Mouse (Mus musculus) right cerebral cortex, postnatal 4 days (tissue): ENCODE data around the gene St6galnac3.

Experiments
- DNase-seq: peaks from one replicate; pipeline ENCODE4 v3.0.0-alpha.2; 2022

Gene St6galnac3

DNA sequence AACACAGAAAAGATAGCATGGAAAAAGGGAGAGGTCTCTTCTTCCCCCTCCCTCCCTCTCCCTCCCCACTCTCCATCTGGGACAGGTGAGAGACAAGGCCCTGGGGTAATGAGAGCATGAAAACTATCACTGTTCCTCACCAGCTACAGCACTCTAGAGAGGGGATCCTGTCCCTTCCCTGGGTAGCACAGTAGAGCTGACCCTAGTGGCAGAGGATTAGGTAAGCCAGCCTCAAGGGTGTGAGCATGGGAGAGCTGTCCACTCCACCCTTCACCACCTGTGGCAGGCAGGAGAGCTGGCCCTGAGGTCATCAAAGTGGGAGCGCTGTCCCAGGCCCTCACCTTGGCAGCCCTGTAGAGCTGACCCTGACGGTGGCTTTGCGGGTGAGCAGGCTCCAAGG is 387.2 kb downstream of the St6galnac3 start:
- no peak for DNase-seq

DNA sequence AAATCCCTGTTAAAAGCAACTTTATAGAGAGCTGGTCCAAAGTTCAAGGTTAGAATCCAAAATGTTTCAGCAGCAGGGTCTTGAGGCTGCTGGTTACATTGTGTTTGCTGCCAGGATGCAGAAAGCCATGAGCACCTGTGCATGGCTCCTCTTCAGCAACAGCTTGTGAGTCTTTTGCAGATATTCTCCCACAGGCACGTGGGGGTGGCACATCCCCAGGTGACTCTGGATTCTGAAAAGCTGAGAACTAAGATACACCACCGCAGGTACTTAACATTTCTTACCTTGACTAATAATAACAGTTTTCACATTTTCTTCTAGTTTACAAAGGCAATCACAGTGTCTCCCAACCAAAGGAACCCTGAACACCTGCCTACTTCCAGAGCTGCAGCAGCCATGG is 387.8 kb downstream of the St6galnac3 start:
- DNase-seq, result no peak

DNA sequence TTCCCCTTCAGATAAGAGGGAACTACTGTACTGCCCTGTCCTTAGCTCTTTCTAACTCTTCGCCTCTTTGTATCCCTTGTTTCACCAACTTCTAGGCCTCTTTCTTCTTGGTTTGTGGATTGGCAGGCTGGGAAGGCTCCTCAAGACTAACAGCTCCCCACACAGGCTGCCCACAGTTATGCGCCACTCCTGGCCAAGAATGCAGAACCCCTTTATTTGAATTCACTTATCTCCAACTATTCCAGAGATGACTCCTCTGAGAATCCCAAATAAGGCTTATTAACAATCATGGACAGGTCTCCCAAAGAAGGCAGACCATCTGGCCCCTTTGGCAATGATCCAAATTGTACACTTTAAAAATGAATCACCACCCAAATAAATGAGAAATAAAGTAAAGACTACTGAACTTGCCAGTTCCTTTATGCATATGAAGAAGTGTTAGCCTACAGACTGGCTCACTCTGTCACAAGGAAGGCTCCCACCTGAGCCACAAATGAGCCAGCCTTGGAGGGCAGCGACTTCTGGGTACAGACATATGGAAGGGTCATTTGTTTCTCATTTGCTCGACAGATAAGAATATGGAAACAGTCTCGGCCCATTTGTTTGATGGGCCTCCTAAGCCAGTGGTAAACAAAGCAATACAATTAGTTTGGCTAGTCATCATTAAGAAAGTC is 390.7 kb downstream of the St6galnac3 start:
- DNase-seq, result no peak

DNA sequence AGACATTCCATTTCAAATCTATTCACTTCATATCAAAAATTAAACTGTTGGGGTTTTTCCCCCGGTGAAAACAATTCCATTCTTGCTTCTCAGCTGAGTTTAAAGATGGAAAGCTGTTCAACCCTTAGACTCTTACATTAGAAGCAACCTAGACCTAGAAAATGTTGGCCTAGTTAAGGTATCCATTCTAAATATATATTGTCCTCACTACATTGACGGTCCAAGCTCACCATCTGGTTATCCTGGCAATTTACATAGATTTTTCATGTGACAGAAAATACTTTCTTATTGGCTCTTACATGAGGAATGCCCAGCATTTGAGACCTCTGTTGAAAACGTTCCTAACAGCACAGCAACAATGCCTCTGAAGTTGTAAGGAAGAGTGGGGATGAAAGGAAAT is 400.7 kb downstream of the St6galnac3 start:
- no peak for DNase-seq

DNA sequence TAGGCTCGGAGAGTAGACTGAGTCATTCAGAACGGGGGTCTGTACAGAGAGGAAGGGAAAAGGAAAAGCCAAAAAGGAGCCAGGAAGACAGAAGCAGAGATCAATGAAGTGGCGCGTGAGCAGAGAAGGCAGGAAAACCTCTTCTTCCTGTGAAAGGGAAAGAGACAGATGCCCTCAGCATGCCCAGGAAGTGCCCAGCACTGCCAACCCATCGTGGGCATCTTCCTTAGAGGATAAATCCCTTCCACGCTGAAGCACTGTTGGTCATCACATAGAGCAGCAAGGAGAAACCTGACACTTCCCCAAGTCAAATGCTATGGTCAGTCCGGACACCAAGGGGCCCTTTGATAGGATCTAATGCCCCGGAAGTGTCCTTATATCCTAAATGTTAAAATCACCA is 401.5 kb downstream of the St6galnac3 start:
- no peak for DNase-seq

DNA sequence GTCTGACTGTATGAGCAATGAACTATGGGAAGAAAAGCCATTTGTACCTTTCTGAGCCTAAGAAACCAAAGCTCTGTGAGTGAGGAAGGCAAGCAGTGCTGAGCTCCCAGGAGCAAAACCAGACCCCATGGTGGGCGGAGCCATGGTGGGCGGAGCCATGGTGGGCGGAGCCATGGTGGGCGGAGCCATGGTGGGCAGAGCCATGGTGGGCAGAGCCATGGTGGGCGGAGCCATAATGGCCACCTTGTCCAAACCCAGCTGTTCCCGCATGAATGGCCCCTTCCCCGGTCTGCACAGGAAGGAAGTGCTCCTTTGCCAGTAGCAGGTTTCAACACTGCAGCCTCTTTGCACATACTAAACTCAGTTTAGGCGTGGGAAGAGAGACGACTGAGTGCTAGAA is 411.4 kb downstream of the St6galnac3 start:
- no peak for DNase-seq

DNA sequence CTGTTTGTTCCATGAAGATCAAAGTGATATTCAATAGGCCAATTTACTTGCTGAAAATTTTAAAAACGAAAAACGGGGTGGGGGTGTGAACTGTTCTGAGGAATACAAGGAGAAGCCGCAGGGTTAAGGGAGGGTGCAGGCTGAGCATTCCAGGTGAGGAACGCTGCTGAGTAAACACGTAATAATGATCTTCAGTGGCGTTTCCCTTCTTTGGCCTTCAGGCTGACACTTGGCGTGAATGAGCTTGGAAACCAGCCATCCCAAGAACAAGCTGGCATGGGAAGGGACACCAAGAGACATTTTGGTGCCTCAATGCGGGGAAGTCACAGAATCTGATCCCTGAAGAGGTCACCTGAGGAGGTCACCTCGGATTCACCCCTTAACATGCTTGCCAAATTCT is 411.8 kb downstream of the St6galnac3 start:
- DNase-seq, result no peak

DNA sequence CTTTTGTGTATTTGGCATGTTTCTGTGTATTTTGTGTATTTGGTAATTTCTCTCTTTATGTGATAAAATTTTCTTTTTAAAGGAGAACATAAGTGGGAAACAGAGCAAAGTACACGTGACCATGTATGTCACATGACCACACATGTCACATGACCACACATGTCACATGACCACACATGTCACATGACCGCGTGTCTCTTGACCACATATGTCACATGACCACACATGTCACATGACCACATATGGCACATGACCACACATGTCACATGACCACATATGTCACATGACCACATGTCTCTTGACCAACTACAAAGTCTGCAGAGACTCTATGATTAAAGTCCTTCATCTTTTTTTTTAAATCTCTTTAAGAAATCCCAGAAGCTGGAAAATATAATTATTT is 413.0 kb downstream of the St6galnac3 start:
- DNase-seq, result no peak

DNA sequence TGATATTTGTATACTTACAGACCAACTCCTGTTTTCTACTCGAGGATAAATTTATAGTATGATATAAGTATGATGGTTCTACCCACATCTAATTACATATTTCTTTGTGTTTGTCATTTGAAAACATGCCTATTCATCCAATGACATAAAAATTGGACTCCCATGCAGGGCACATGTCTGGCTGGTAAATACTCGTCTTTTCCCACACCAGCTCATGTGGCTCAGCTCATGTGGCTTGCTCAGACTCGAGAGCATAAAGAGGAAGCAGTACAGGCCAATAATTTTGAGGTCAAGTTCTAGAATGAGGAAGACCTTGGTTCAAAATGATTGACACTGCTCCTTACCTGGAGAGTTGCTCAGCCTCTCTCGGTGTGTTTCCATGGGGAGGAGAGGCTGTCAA is 416.6 kb downstream of the St6galnac3 start:
- no peak for DNase-seq

DNA sequence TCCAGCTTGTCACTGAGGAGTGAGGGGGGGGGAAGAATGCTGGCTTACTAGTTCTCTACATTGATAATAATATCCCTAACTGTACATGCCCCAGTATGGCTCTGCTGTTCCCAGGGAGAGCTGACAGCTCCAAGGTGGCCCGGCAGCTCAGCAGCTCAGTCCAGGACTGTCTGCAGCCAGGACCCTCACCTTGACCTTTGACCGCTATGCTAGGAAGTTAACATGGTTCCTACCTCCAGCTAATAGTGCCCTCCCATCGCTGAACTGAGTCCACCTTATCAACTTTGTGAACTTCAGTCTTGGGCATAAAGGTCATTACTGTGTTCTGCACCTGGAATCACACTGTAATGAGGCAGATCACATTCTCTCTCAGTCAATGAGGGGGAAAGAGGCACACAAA is 419.8 kb downstream of the St6galnac3 start:
- no peak for DNase-seq

DNA sequence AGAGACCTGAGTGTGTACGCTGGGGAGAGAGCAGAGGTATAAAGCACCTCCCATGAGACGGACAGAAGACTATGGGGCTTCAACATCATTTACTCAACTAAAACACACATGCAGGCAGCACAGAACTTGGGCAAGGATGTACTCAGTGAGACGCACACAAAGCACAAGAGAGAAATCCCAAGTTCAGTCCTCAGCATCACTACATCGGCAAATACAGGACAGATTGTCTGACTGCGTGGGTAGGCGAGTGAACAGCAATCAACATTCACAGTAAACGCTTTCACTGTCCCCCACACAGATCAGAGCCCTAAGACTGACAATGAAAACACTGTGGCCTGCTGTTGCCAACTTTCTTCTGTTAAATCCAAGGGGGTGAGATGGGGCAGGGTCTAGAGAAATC is 422.6 kb downstream of the St6galnac3 start:
- DNase-seq, result no peak

DNA sequence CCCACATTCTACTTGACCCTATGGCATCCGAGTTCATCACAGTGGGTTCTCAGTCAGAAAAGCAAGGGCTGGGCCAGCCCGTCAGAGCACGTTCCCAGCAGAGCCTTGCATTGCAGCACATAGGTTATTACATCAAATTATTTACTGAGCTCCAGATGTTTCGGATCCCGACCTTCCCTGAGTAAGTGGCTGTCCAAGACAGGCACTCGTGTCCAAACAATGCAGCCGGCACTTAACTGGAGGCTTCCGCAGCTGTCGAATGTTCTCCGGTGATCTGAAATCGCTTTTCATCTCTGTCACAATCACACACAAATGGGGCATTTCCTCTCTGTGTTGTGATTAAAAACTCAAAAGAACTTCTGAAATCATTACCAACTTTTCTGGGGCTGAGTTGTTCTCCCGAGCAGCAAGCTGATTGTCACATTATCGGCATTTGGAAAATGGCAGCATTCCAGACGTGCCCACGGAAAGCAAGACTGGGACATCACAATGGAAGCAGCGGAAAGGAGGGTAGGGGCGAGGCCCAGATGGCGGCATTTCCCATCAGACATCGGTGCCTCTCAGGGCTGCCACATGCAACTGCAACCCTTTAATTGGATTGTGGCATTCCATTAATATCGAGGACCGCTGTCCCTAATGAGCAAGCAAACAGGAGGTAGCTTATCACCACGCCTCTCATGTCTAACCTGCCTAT is 428.5 kb downstream of the St6galnac3 start:
- DNase-seq, result peak; percentile 22

DNA sequence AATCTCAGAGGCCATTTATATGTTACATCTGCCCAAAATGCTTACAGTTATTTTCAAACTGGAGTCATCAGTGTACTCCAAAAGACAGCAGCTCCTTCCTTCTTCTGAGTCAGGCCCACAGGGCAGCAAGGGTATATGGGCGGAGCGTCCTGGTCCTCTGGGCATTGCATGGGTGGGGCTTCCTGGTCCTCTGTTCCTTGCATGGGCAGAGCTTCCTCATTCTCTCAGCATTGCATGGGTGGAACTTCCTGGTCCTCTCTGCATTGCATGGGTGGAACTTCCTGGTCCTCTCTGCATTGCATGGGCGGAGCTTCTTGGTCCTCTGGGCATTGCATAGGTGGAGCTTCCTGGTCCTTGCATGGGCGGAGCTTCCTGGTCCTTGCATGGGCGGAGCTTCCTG is 432.1 kb downstream of the St6galnac3 start:
- DNase-seq, result no peak

DNA sequence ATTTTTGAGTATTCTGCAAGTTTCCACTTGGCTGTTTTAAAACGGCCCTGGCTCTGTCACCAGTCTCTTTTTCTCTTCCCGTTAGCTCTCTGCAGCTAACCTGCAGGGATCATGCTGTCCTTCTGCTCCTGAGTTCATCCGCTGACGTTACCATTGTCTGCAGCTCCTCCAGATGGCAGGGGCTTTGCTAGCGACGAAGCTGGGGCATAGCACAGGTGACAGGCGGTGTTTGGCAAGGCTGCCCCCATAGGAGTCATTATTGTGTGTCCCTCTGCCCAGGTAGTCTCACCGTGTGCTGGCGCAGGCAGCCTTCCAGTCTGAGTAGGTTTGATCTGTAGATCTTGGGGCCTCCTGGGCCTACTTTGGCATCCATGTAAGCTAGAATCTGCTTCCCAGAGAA is 432.6 kb downstream of the St6galnac3 start:
- DNase-seq, result no peak

DNA sequence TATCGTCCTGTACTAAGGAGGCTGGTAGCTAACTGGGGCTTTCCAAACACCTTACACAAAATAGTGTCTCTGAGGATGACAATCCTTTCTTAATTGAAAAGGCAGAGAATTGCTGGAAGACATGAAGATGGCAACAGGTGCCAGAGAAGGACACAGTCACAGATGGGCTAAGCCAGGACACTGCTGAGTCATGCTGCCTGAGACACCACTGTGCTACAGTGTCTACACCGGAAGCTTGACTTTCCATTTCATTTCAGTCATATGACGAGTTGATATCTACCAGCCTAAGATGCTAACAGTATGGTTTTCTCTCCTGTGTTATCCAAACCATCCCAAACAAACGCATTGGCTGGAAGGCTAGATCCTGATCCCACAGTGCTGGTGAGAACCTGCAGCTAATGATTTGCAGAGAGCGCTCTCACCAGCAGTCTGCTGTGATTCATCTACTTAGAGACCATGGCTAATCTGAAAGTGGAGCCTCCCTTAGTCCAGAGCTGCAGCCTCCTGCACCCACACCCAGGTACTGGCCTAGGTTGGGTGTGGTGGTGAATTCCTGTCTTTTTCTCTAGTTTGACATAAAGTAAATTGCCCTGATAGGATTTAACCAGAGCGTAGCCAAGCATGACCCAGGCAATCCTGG is 433.4 kb downstream of the St6galnac3 start:
- DNase-seq, result no peak

DNA sequence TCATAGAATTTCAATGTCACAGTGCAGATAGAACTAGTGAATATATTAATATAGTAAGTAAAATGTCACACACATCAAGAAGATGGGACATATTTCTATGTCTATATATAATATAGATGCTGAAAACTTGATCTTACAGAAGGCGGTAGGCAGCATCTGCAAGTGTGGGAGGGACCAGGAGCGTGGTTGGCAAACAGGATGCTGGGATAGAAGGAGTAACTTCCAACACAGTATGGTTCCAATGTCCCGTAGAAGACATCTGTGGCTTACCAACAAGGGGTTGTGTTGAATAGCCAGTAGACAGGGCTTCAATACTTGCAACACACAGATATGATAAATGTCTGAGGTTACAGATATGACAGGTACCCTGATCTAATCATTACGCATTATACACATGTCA is 435.0 kb downstream of the St6galnac3 start:
- no peak for DNase-seq

DNA sequence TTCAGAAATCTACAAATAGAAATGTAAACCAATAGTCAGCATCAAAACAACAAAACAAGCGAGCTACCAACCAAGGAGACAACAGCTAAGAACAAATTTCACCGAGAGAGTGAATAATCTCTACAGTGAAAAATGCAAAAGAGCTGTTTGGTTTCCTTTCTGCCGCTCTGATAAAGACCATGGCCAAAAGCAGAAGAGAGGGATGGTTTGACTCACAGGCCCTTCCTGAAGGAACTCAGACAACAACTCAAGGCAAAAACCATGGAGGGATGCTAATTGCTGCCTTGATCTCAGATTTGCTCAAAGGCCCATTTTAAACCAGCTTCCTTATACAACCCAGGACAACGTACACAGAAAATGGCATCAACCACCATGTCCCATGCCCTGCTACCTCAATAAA is 437.4 kb downstream of the St6galnac3 start:
- DNase-seq, result no peak

DNA sequence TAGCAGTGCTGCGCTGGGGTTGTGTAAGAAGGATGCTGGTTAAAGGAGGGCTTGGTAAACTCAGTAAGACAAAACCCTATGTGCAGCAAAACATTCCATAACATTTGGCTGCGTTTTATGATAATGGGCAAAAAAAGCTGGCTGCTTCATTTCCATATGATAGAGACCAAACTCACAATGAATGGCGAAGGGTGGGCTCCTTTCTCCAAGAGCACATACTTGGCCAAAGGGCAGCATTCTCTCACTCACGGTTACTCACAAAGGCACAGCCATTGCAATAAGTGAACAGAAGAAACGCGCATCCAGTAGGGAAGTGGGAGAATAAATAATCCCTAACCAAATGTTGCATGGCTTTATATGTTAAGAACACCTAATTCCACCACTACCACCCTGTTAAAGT is 437.9 kb downstream of the St6galnac3 start:
- no peak for DNase-seq

DNA sequence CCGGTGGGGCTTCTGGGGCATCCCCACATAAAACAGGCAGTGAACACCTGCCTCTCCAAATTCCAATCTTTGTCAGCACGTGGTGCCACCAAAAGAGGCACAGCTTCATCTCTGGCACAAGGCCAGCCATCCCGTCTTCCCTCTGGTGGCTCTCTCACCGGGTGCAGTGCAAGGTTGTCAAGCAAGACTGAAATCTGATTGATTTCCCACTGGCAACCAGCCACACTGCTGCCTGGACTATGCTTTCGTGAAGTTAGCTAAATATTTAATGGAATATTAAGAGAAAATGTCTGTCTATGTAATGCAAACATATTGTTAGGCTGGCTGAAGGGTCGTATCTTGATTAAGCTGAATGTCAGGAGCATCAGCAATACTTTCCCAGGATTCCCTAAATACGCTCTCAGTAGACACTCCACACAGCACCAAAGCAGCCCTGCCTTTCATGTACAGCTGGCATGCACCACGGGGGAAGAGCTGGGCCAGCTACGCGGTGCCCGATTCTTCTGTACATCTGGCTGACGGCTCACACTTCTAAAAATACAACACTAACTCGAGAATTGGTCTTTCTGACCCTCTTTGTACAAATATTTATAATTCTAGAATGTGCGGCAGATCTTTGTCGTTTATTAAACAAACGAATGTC is 442.7 kb downstream of the St6galnac3 start:
- peak; percentile 37 for DNase-seq

DNA sequence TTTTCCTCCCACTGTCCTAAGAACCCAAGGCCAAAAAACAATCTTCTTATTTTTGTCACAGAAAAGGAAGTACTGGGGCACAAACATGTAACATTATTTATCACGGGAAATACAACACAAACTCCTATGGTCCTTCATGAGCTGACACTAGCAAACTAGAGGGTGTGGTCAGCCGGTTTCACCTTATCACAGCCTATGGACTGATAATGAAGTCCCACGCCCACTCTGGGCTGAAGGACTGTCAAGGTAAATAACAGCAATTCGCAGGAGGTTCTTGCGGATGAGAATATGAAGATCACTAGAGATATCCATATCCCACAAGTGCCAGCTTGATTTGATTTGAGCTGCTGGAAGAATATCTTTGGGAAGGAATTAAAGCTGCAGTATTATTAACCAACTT is 446.7 kb downstream of the St6galnac3 start:
- DNase-seq, result no peak

DNA sequence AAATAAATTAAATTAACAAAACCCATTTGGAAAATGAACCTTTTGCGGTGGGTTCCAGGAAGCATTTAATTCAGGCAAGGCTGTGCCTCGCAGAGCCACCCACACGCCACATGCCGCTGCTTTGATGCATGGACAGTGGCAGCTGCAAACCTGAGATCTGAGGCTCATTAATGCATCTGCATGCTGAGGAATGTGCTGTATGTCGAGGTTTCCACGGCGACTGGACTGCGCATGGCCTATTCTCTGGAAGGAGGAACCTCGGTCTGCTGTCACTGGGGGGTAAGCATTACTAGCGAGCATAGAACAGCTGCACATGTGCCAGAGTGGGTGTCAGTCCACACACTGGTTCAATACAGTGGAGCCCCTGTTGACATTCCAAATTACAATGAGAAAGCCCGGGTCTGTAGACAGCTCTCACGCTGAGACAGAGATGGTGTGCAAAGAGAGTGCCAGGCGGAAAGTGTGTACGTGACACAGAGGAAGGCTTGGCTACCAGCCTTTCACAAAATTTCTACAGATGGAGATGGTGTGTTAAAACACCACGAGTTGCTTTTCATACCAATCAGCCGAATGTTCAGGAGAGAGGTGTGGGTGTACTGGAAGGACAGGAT is 447.5 kb downstream of the St6galnac3 start:
- DNase-seq, result peak; percentile 19

DNA sequence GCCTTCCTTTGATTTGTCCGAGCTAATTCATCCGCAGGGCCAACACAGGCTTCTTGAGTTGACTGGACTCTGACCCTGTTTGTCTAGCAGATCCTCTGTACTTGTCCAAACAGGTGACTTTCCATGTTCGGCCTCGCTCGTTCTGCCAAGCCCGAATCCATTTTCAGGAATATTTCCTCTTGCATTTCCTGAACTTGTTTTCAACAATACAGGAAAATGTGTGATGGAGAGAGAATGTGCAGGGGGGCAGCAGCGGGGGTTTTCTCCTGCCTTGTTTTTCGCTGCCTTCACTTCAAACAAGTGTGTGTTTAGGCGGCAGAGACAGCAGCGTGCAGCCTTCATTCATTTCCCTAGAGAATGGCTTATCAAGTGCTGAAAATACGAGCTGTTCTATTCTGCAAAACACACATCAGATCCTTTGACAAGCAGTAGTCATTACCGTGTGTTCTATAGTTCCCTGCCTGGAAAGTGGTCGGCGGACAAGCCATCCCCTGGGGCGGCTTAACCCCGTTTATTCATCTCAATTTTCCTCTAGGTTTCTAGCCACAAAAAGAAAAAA is 448.1 kb downstream of the St6galnac3 start:
- DNase-seq, result no peak
